Mouse (Mus musculus) bone marrow macrophage, adult 2 months (primary cell): ENCODE data around the gene Cdk5rap1.

ENCODE experiments used
- CTCF ChIP-seq: IDR thresholded peaks from 2 replicates; pipeline ENCODE4 v1.5.1; 2012; ENCODE audit warnings: low read depth, mild to moderate bottlenecking, low read length, moderate library complexity
- POLR2A ChIP-seq: IDR thresholded peaks from 2 replicates; pipeline ENCODE4 v1.6.1; 2012; ENCODE audit warnings: mild to moderate bottlenecking, low read depth, low read length, borderline replicate concordance

GRCm38 (mm10) chr2:154301763-154302162 lies 71.0 kb downstream of the Cdk5rap1 start:
- TF ChIP-seq CTCF, result no peak
- TF ChIP-seq POLR2A, result no peak
